Mouse (Mus musculus): ENCODE data around the gene Tmco4. TPM values are rescaled to one million over a fixed set of nuclear protein-coding genes. Genes with fewer than 3 reads are reported as not detected.

Tmco4 gene
- polyA plus RNA-seq (2021; fragmentation: Nextera tagmentation): 1.4 and 3.3 TPM in 2 replicates
- long read RNA-seq, experiment 1, partial matches to known transcripts: 1 of 4 reads
- long read RNA-seq, experiment 1, other reads (novel, unspliced or antisense): 0 of 4 reads
- long read RNA-seq, experiment 2, transcript Tmco4-202 (17 exons, 3,318 nt): major isoform, 5 of 8 reads
- long read RNA-seq, experiment 2, partial matches to known transcripts: 0 of 8 reads
- long read RNA-seq, experiment 2, other reads (novel, unspliced or antisense): 3 of 8 reads

GRCm38 (mm10) chr4:138972827-138973718 is at the start of gene Tmco4:
Gene Tmco4 (plus strand): TSS chr4:138972888.

GRCm38 (mm10) chr4:138966866-138967265 is 5.8 kb upstream of the Tmco4 start, which contains the start of gene Rnf186:
Gene Rnf186 (plus strand): TSS chr4:138967112.

GRCm38 (mm10) chr4:139075041-139075711 is 102.5 kb downstream of the Tmco4 start, which contains the start of gene Htr6:
Gene Htr6 (minus strand): TSS chr4:139075570.

GRCm38 (mm10) chr4:139092356-139093195 is 119.9 kb downstream of the Tmco4 start, which contains the start of gene Nbl1:
Gene Nbl1 (minus strand): TSS chr4:139092993.

Other genes starting within 250 kb of the Tmco4 start
- 0.30 and 0.31 TPM in 2 replicates for gene Pla2g2c, start 248.1 kb upstream of the Tmco4 start, polyA plus RNA-seq (2021; fragmentation: Nextera tagmentation)
- 1.3 and 2.8 TPM in 2 replicates for gene Ubxn10, start 235.7 kb upstream of the Tmco4 start, polyA plus RNA-seq (2021; fragmentation: Nextera tagmentation)
- 0.78 and 0.90 TPM in 2 replicates for gene Pla2g2f, start 215.3 kb upstream of the Tmco4 start, polyA plus RNA-seq (2021; fragmentation: Nextera tagmentation)
- gene Pla2g2d, start 197.2 kb upstream of the Tmco4 start, polyA plus RNA-seq (2021; fragmentation: Nextera tagmentation): 0.30 and 0.74 TPM in 2 replicates
- 1.9 TPM in 1 of 2 replicates, not detected in the other for gene Pla2g5, start 109.4 kb upstream of the Tmco4 start, polyA plus RNA-seq (2021; fragmentation: Nextera tagmentation)
- gene Gm13030, start 98.9 kb upstream of the Tmco4 start, polyA plus RNA-seq (2021; fragmentation: Nextera tagmentation): not detected in 2 replicates
- gene Pla2g2e, start 94.9 kb upstream of the Tmco4 start, polyA plus RNA-seq (2021; fragmentation: Nextera tagmentation): not detected in 2 replicates
- gene Otud3, start 58.9 kb upstream of the Tmco4 start, polyA plus RNA-seq (2021; fragmentation: Nextera tagmentation): 1.5 and 2.2 TPM in 2 replicates
- not detected in 2 replicates for gene Rnf186, start 5.8 kb upstream of the Tmco4 start, polyA plus RNA-seq (2021; fragmentation: Nextera tagmentation)
- 2.2 and 3.5 TPM in 2 replicates for gene Htr6, start 102.7 kb downstream of the Tmco4 start, polyA plus RNA-seq (2021; fragmentation: Nextera tagmentation)
- gene Nbl1, start 120.1 kb downstream of the Tmco4 start, polyA plus RNA-seq (2021; fragmentation: Nextera tagmentation): 51.3 and 62.1 TPM in 2 replicates
- gene Minos1, start 158.2 kb downstream of the Tmco4 start, polyA plus RNA-seq (2021; fragmentation: Nextera tagmentation): 649 and 693 TPM in 2 replicates
- gene Capzb, start 220.0 kb downstream of the Tmco4 start, polyA plus RNA-seq (2021; fragmentation: Nextera tagmentation): 373 and 408 TPM in 2 replicates